Mouse (Mus musculus): ENCODE data around the gene Hnrnpll.
A peak's percentile ranks its signal among the peaks of the same experiment; 100 is the strongest.
"Not testable (repeated sequence)": the region's sequence is repeated elsewhere in the genome, so short reads cannot be mapped to it uniquely, and the experiment has no call there.

The Hnrnpll gene

GRCm38 (mm10) chr17:80059731-80060130 lies 2.4 kb downstream of the Hnrnpll start:
- no peak for DNase-seq (ENCODE audit: low read depth, low spot score)

- DNase-seq (ENCODE audit: low read depth, low spot score): no peak
These were observed 3.6 kb downstream of the Hnrnpll start for GRCm38 (mm10) chr17:80058501-80058900.

GRCm38 (mm10) chr17:80053931-80054734 lies 8.0 kb downstream of the Hnrnpll start:
- DNase-seq (ENCODE audit: low read depth, low spot score): no peak

GRCm38 (mm10) chr17:80051682-80052081 lies 10.5 kb downstream of the Hnrnpll start:
- DNase-seq (ENCODE audit: low read depth, low spot score): no peak

- not testable (repeated sequence) for DNase-seq (ENCODE audit: low read depth, low spot score)
These were observed 12.8 kb downstream of the Hnrnpll start for GRCm38 (mm10) chr17:80049300-80049699.

GRCm38 (mm10) chr17:80048230-80048629 lies 13.9 kb downstream of the Hnrnpll start:
- DNase-seq (ENCODE audit: low read depth, low spot score): no peak

- DNase-seq (ENCODE audit: low read depth, low spot score): no peak
These were observed 20.4 kb downstream of the Hnrnpll start for GRCm38 (mm10) chr17:80041739-80042138.

GRCm38 (mm10) chr17:80028675-80029074 lies 33.5 kb downstream of the Hnrnpll start:
- DNase-seq (ENCODE audit: low read depth, low spot score): no peak

GRCm38 (mm10) chr17:80026189-80026936 lies 35.8 kb downstream of the Hnrnpll start:
- no peak for DNase-seq (ENCODE audit: low read depth, low spot score)

- DNase-seq (ENCODE audit: low read depth, low spot score): no peak
These were observed 40.0 kb downstream of the Hnrnpll start for GRCm38 (mm10) chr17:80022090-80022489.

GRCm38 (mm10) chr17:80020495-80020894 lies 41.6 kb downstream of the Hnrnpll start:
- DNase-seq (ENCODE audit: low read depth, low spot score): no peak

GRCm38 (mm10) chr17:80018976-80019541 lies 43.1 kb downstream of the Hnrnpll start:
- no peak for DNase-seq (ENCODE audit: low read depth, low spot score)

GRCm38 (mm10) chr17:80018239-80018975 lies 43.7 kb downstream of the Hnrnpll start:
- no peak for DNase-seq (ENCODE audit: low read depth, low spot score)

GRCm38 (mm10) chr17:80017389-80017788 lies 44.7 kb downstream of the Hnrnpll start:
- no peak for DNase-seq (ENCODE audit: low read depth, low spot score)

GRCm38 (mm10) chr17:80016400-80016799 lies 45.7 kb downstream of the Hnrnpll start:
- not testable (repeated sequence) for DNase-seq (ENCODE audit: low read depth, low spot score)

GRCm38 (mm10) chr17:80014361-80014809 lies 47.7 kb downstream of the Hnrnpll start:
- DNase-seq (ENCODE audit: low read depth, low spot score): no peak

GRCm38 (mm10) chr17:80009926-80010325 lies 52.2 kb downstream of the Hnrnpll start:
- DNase-seq (ENCODE audit: low read depth, low spot score): no peak

GRCm38 (mm10) chr17:80008847-80009246 lies 53.3 kb downstream of the Hnrnpll start:
- DNase-seq (ENCODE audit: low read depth, low spot score): peak; percentile 62

GRCm38 (mm10) chr17:80004345-80005239 lies 57.5 kb downstream of the Hnrnpll start:
- no peak for DNase-seq (ENCODE audit: low read depth, low spot score)

- not testable (repeated sequence) for DNase-seq (ENCODE audit: low read depth, low spot score)
These were observed 58.3 kb downstream of the Hnrnpll start for GRCm38 (mm10) chr17:80003851-80004250.

All from brain, embryonic 18.5 days (tissue).